Mouse (Mus musculus) midbrain, embryonic 16.5 days (tissue): ENCODE results near the gene Metrnl. TPM values are rescaled to one million over a fixed set of nuclear protein-coding genes. Genes with fewer than 3 reads are reported as not detected.
"Not testable (repeated sequence)": the region's sequence is repeated elsewhere in the genome, so short reads cannot be mapped to it uniquely, and the experiment has no call there.

ENCODE experiments used
- ATAC-seq: fragments of 200-750 bp; cut with Nextera tagmentation; 2 replicates; pipeline ENCODE4 v1.8.0; 2017; ENCODE audit warnings: moderate TSS enrichment
- H3K27ac ChIP-seq: fragments of 300-500 bp; sonication (generic); 2 replicates; pipeline ENCODE4 v1.5.1; 2014; ENCODE audit warnings: mild to moderate bottlenecking, low read length, mixed read lengths
- H3K27me3 ChIP-seq: fragments of 300-500 bp; sonication (generic); 2 replicates; pipeline ENCODE4 v1.6.1; 2014; ENCODE audit warnings: low read depth, low read length, mixed read lengths; ENCODE audit not compliant: control insufficient read depth, insufficient read depth
- H3K36me3 ChIP-seq: fragments of 300-500 bp; sonication (generic); 2 replicates; pipeline ENCODE4 v1.6.1; 2014; ENCODE audit warnings: mild to moderate bottlenecking, low read length, moderate library complexity, mixed read lengths; ENCODE audit not compliant: control insufficient read depth, insufficient read depth
- H3K4me1 ChIP-seq: fragments of 300-500 bp; sonication (generic); 2 replicates; pipeline ENCODE4 v1.6.1; 2014; ENCODE audit warnings: mild to moderate bottlenecking, low read length, mixed read lengths; ENCODE audit not compliant: control insufficient read depth, insufficient read depth
- H3K4me2 ChIP-seq: fragments of 300-500 bp; sonication (generic); 2 replicates; pipeline ENCODE4 v1.6.1; 2014; ENCODE audit warnings: mild to moderate bottlenecking, low read length, mixed read lengths
- H3K4me3 ChIP-seq: fragments of 300-500 bp; sonication (generic); 2 replicates; pipeline ENCODE4 v1.5.1; 2014; ENCODE audit warnings: low read depth, mild to moderate bottlenecking, low read length, moderate library complexity, mixed read lengths
- H3K9ac ChIP-seq: fragments of 300-500 bp; sonication (generic); 2 replicates; pipeline ENCODE4 v1.6.1; 2014; ENCODE audit warnings: low read depth, low read length, mixed read lengths
- H3K9me3 ChIP-seq: fragments of 300-500 bp; sonication (generic); replicated peaks from 2 replicates; pipeline ENCODE4 v1.6.1; 2014; ENCODE audit warnings: mild to moderate bottlenecking, low read length, mixed read lengths; ENCODE audit not compliant: control insufficient read depth, poor library complexity, severe bottlenecking
- WGBS: fragments of 180-500 bp; shearing (Covaris S2); extraction: QIAGEN DNeasy Blood & Tissue Kit; methylation state at CpG from one replicate; pipeline ENCODE4 v1.1.7; 2014; 5-methylcytosine and 5-hydroxymethylcytosine counted together
- polyA plus RNA-seq: library from polyadenylated mRNA; unstranded; fragments of >200 nt; fragmentation: Nextera tagmentation; extraction: Ambion mirVana; gene quantifications from 2 replicates; pipeline ENCODE4 v1.2.1, GENCODE M21; 2015

Metrnl gene
- polyA plus RNA-seq, 1 experiment from 2014 or later = 12.7 TPM

GRCm38 (mm10) chr11:121658151-121658550, 43.2 kb upstream of the Metrnl start:
- WGBS = 66% methylated on average over 1 of the region's 1 CpGs
- H3K9ac ChIP-seq = no peak overlapping the region
- no peaks in the 10 kb centered on the region for H3K27me3 ChIP-seq
- no peak overlapping the region for H3K4me3 ChIP-seq
- H3K9me3 ChIP-seq = no peaks in the 10 kb centered on the region
- no peak overlapping the region for H3K4me2 ChIP-seq
- H3K36me3 ChIP-seq = no peaks in the 10 kb centered on the region
- ATAC-seq = no peak
- H3K4me1 ChIP-seq = no peaks in the 10 kb centered on the region
- no peak overlapping the region for H3K27ac ChIP-seq

GRCm38 (mm10) chr11:121660604-121661003, 40.7 kb upstream of the Metrnl start:
- not testable (repeated sequence) for H3K9ac ChIP-seq, H3K4me1 ChIP-seq, H3K4me3 ChIP-seq, H3K27me3 ChIP-seq, H3K4me2 ChIP-seq, H3K9me3 ChIP-seq, ATAC-seq, H3K27ac ChIP-seq, H3K36me3 ChIP-seq
- WGBS = 100% methylated on average over 2 of the region's 2 CpGs

DNA sequence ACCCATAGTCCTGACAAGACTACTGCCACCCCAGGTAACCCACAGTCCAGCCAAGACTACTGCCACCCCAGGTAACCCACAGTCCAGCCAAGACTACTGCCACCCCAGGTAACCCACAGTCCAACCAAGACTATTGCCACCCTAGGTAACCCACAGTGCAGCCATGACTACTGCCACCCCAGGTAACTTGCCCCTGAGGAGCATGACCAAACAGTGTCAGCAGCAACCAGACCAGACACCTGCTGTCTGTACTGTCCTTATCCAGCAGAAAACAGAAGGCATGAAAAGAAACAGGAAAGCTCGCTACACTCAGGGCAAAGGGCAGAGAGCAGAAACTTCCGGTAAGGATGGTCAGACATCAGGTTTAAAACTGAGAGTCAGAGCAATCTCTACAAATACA, 40.2 kb upstream of the Metrnl start:
- 92% methylated on average over 2 of the region's 2 CpGs for WGBS
- Histone ChIP-seq H3K27ac (no peak overlapping the region), H3K9ac (no peak overlapping the region), H3K27me3 (no peaks in the 10 kb centered on the region), H3K4me3 (no peak overlapping the region), H3K36me3 (no peaks in the 10 kb centered on the region), H3K9me3 (no peaks in the 10 kb centered on the region), H3K4me1 (no peaks in the 10 kb centered on the region), H3K4me2 (no peak overlapping the region)
- no peak for ATAC-seq

- ATAC-seq = no peak
- Histone ChIP-seq H3K9me3 (no peaks in the 10 kb centered on the region), H3K27me3 (no peaks in the 10 kb centered on the region), H3K9ac (no peak overlapping the region), H3K27ac (no peak overlapping the region), H3K4me3 (no peak overlapping the region), H3K36me3 (no peaks in the 10 kb centered on the region), H3K4me1 (peaks cover 5% of the 10 kb centered on the region; the same call in 1 of the 2 replicates), H3K4me2 (no peak overlapping the region)
- 96% methylated on average over 4 of the region's 4 CpGs for WGBS
Measured at GRCm38 (mm10) chr11:121667541-121667940, 33.8 kb upstream of the Metrnl start.

- Histone ChIP-seq H3K27me3 (no peaks in the 10 kb centered on the region), H3K4me3 (no peak overlapping the region), H3K27ac (no peak overlapping the region), H3K9ac (no peak overlapping the region), H3K9me3 (no peaks in the 10 kb centered on the region), H3K4me1 (peaks cover 8% of the 10 kb centered on the region; the same call in 1 of the 2 replicates), H3K4me2 (no peak overlapping the region), H3K36me3 (no peaks in the 10 kb centered on the region)
- 96% methylated on average over 5 of the region's 5 CpGs for WGBS
- ATAC-seq = no peak
Measured at GRCm38 (mm10) chr11:121668776-121669175, 32.6 kb upstream of the Metrnl start.

DNA sequence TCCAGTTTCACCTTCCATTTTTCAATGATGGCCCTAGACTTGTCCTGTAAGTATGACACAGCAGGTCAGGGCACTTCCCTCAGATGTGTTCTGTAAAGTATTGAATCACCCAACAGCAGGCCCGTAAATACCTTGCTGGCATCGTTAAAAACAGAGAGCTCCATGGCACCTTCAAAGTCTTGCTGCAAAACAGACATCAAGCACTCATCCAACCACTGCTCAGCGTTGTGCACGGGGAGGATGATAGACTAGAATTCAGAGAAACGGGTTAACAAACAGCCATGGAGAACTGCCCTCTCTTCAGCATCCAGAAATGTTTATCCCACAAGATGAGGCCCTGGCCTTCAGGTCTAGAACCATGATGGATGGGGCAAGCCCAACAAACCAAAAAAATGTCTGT, 30.4 kb upstream of the Metrnl start:
- Histone ChIP-seq H3K4me1 (peaks cover 8% of the 10 kb centered on the region; the same call in 1 of the 2 replicates), H3K4me3 (no peak overlapping the region), H3K9me3 (no peaks in the 10 kb centered on the region), H3K9ac (no peak overlapping the region), H3K27ac (no peak overlapping the region), H3K4me2 (no peak overlapping the region), H3K36me3 (no peaks in the 10 kb centered on the region), H3K27me3 (no peaks in the 10 kb centered on the region)
- 92% methylated on average over 5 of the region's 5 CpGs for WGBS
- no peak for ATAC-seq

- peak overlapping the region; percentile 90 for H3K27ac ChIP-seq
- peaks cover 8% of the 10 kb centered on the region; the same call in 1 of the 2 replicates for H3K4me1 ChIP-seq
- H3K4me3 ChIP-seq = peak overlapping the region; percentile 56
- no peaks in the 10 kb centered on the region for H3K27me3 ChIP-seq
- peak; percentile 80 for ATAC-seq
- no peaks in the 10 kb centered on the region for H3K9me3 ChIP-seq
- 3% methylated on average over 22 of the region's 22 CpGs for WGBS
- H3K4me2 ChIP-seq = peak overlapping the region; percentile 88
- H3K9ac ChIP-seq = peak overlapping the region; percentile 80
- no peaks in the 10 kb centered on the region for H3K36me3 ChIP-seq
Measured at GRCm38 (mm10) chr11:121672312-121672989, 28.9 kb upstream of the Metrnl start.

GRCm38 (mm10) chr11:121672990-121673572, 28.3 kb upstream of the Metrnl start, which contains the start of gene B3gntl1:
TSS of gene B3gntl1 (minus strand) at chr11:121673153.
- Histone ChIP-seq H3K36me3 (no peaks in the 10 kb centered on the region), H3K4me1 (peaks cover 8% of the 10 kb centered on the region; the same call in 1 of the 2 replicates), H3K27me3 (no peaks in the 10 kb centered on the region), H3K4me2 (peak within 1 kb of the TSS; percentile 88), H3K4me3 (peak within 1 kb of the TSS; percentile 56), H3K27ac (peak within 1 kb of the TSS; percentile 90), H3K9ac (peak within 1 kb of the TSS; percentile 80), H3K9me3 (no peaks in the 10 kb centered on the region)
- peak; percentile 100 for ATAC-seq
- WGBS = 0% methylated on average over 46 of the region's 46 CpGs

DNA sequence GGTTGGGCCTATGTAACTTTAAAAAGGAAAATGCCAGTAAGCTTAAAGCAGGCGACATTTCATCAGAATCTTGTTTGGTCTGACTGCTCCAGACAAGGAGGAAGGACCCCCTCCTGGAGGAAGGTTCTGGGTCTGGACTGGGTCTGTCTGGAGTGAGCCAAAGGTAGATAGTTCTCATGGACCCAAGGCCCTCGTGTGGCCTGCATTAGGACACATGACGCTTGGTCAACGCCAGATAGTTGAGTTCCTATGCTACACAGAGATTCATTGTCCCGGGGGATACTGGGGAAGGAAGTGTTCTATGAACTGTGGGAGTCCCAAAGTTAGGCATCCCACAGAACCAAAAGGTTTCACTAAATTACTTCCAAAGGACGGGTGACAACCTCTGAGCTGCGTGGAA, 27.7 kb upstream of the Metrnl start:
- no peaks in the 10 kb centered on the region for H3K9me3 ChIP-seq
- WGBS = 66% methylated on average over 7 of the region's 7 CpGs
- H3K27ac ChIP-seq = peak overlapping the region; percentile 90
- peaks cover 8% of the 10 kb centered on the region; the same call in 1 of the 2 replicates for H3K4me1 ChIP-seq
- ATAC-seq = peak; percentile 13
- no peaks in the 10 kb centered on the region for H3K36me3 ChIP-seq
- no peaks in the 10 kb centered on the region for H3K27me3 ChIP-seq
- peak overlapping the region; percentile 57 for H3K4me2 ChIP-seq
- peak overlapping the region; percentile 54 for H3K9ac ChIP-seq
- peak overlapping the region; percentile 56 for H3K4me3 ChIP-seq
